Mouse (Mus musculus): ENCODE measurements around the gene Nfib. TPM values are rescaled to one million over a fixed set of nuclear protein-coding genes. Genes with fewer than 3 reads are reported as not detected.
A peak's percentile ranks its signal among the peaks of the same experiment; 100 is the strongest.
"Not testable (repeated sequence)": the region's sequence is repeated elsewhere in the genome, so short reads cannot be mapped to it uniquely, and the experiment has no call there.

Gene Nfib
- polyA plus RNA-seq, 1 experiment from 2014 or later, result 13.3 TPM

DNA sequence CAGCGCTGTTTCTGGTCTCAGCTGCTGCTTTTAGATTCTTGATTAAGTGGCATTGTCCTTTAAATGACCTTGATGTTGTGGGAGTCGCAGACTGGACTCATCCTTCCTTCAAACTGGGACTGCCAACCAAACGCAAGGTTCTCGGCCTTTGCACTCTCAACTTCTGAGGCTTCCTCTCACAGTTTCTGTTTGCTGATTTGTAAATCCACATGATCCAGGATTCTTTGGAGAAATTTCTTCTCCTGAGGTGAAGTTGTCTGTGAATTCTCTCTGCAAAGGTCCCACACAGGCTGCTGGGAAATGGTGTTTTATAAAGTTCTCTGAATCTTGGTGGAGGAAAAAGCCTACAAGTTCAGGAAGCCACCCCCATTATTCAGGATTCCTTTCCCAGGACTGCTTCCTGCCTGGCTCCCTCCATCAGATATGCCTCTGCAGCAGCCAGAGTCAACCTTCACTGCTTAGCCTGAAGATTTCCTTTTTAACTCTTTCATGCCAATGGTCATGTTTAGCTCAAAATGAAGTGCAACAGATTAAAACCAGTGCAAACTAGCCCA is 439.4 kb downstream of the Nfib start:
- H3K4me2 ChIP-seq (ENCODE audit: low read length), result peak overlapping the region; percentile 0; the same call in 1 of the 2 replicates
- DNase-seq (ENCODE audit: low spot score) (peak; percentile 81), ATAC-seq (replicated peaks; ENCODE audit: low FRiP score, low read depth) (no peak)

GRCm38 (mm10) chr4:82258545-82258944 is 447.0 kb downstream of the Nfib start:
- not testable (repeated sequence) for H3K4me2 ChIP-seq (ENCODE audit: low read length); H3K9ac ChIP-seq (ENCODE audit: low read depth, low read length); H3K36me3 ChIP-seq (ENCODE audit: insufficient read depth, low read length); H3K27me3 ChIP-seq (ENCODE audit: insufficient read depth, low read length); H3K4me3 ChIP-seq (replicated peaks; ENCODE audit: low read depth, low read length); H3K9me3 ChIP-seq (replicated peaks; ENCODE audit: low read length); DNase-seq (ENCODE audit: low spot score); ATAC-seq (replicated peaks; ENCODE audit: low FRiP score, low read depth); H3K4me1 ChIP-seq (replicated peaks; ENCODE audit: insufficient read depth, low read length); H3K27ac ChIP-seq
- 84% methylated on average over 1 of the region's 1 CpGs for WGBS

More for the DNA sequence above, 439.4 kb downstream of the Nfib start:
- Histone ChIP-seq H3K9ac (ENCODE audit: low read depth, low read length) (no peak overlapping the region), H3K4me1 (replicated peaks; ENCODE audit: insufficient read depth, low read length) (peaks cover 6% of the 10 kb centered on the region), H3K27ac (peak overlapping the region; percentile 5; the same call in 1 of the 2 replicates), H3K9me3 (replicated peaks; ENCODE audit: low read length) (no peaks in the 10 kb centered on the region), H3K36me3 (ENCODE audit: insufficient read depth, low read length) (no peaks in the 10 kb centered on the region), H3K27me3 (ENCODE audit: insufficient read depth, low read length) (no peaks in the 10 kb centered on the region), H3K4me3 (replicated peaks; ENCODE audit: low read depth, low read length) (no peak overlapping the region)
- TF ChIP-seq CTCF (IDR thresholded peaks at IDR 0.05; ENCODE audit: low read depth), result no peak
- WGBS, result 13% methylated on average over 4 of the region's 4 CpGs

DNA sequence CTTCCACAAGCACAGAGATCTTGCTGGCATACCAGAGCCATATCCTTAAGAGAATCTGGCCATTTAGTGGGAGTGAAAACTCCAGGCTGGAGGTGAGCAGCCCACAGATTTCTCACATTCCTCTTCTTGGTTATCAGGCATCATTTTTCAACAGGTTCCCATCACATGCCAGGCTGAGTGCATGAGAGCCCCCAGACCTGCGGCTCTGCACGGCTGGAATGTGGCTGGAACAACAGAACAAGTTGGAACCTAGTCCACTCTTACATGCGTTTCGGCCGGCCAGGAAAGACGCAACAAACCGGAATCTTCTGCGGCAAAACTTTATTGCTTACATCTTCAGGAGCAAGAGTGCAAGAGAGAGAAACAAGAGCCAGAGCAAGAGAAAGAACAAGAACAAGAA is 453.5 kb downstream of the Nfib start:
- TF ChIP-seq CTCF (IDR thresholded peaks at IDR 0.05; ENCODE audit: low read depth), result no peak
- Histone ChIP-seq H3K27ac (no peak overlapping the region), H3K4me1 (replicated peaks; ENCODE audit: insufficient read depth, low read length) (no peaks in the 10 kb centered on the region), H3K36me3 (ENCODE audit: insufficient read depth, low read length) (no peaks in the 10 kb centered on the region), H3K27me3 (ENCODE audit: insufficient read depth, low read length) (no peaks in the 10 kb centered on the region), H3K9ac (ENCODE audit: low read depth, low read length) (no peak overlapping the region), H3K4me2 (ENCODE audit: low read length) (no peak overlapping the region), H3K4me3 (replicated peaks; ENCODE audit: low read depth, low read length) (no peak overlapping the region), H3K9me3 (replicated peaks; ENCODE audit: low read length) (no peaks in the 10 kb centered on the region)
- ATAC-seq (replicated peaks; ENCODE audit: low FRiP score, low read depth), result no peak
- WGBS, result 76% methylated on average over 8 of the region's 8 CpGs
- no peak for DNase-seq (ENCODE audit: low spot score)

DNA sequence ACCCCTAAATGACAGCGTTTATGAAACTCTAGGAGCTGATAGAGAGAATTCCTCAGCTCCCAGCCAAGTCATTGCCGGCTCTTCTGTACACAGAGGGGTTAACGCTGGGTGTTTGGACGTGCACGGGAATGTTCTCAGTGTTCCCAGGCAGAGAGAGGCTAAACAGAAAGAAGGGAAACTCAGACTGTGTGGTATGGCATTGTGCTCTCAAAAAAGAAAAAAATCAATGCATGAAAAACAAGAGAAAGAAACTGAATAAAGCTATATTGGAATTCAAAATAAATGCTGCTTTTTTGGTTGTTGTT is 455.2 kb downstream of the Nfib start:
- Histone ChIP-seq H3K9me3 (replicated peaks; ENCODE audit: low read length) (no peaks in the 10 kb centered on the region), H3K9ac (ENCODE audit: low read depth, low read length) (no peak overlapping the region), H3K36me3 (ENCODE audit: insufficient read depth, low read length) (no peaks in the 10 kb centered on the region), H3K4me3 (replicated peaks; ENCODE audit: low read depth, low read length) (no peak overlapping the region), H3K27ac (0 out of 2 replicates have a peak overlapping the region, but pooled peaks have one; percentile 65), H3K4me2 (ENCODE audit: low read length) (no peak overlapping the region), H3K27me3 (ENCODE audit: insufficient read depth, low read length) (no peaks in the 10 kb centered on the region), H3K4me1 (replicated peaks; ENCODE audit: insufficient read depth, low read length) (no peaks in the 10 kb centered on the region)
- ATAC-seq (replicated peaks; ENCODE audit: low FRiP score, low read depth), result no peak
- DNase-seq (ENCODE audit: low spot score), result peak; percentile 56
- no peak for TF ChIP-seq CTCF (IDR thresholded peaks at IDR 0.05; ENCODE audit: low read depth)
- 29% methylated on average over 5 of the region's 5 CpGs for WGBS

- DNase-seq (ENCODE audit: low spot score) (peak; percentile 79), ATAC-seq (replicated peaks; ENCODE audit: low FRiP score, low read depth) (no peak)
- Histone ChIP-seq H3K9me3 (replicated peaks; ENCODE audit: low read length) (no peaks in the 10 kb centered on the region), H3K4me3 (replicated peaks; ENCODE audit: low read depth, low read length) (no peak overlapping the region), H3K9ac (ENCODE audit: low read depth, low read length) (no peak overlapping the region), H3K27ac (peak overlapping the region; percentile 65), H3K4me1 (replicated peaks; ENCODE audit: insufficient read depth, low read length) (no peaks in the 10 kb centered on the region), H3K36me3 (ENCODE audit: insufficient read depth, low read length) (no peaks in the 10 kb centered on the region), H3K4me2 (ENCODE audit: low read length) (no peak overlapping the region), H3K27me3 (ENCODE audit: insufficient read depth, low read length) (no peaks in the 10 kb centered on the region)
- 28% methylated on average over 11 of the region's 11 CpGs for WGBS
- no peak for TF ChIP-seq CTCF (IDR thresholded peaks at IDR 0.05; ENCODE audit: low read depth)
These were observed 455.8 kb downstream of the Nfib start for GRCm38 (mm10) chr4:82249518-82250354.

DNA sequence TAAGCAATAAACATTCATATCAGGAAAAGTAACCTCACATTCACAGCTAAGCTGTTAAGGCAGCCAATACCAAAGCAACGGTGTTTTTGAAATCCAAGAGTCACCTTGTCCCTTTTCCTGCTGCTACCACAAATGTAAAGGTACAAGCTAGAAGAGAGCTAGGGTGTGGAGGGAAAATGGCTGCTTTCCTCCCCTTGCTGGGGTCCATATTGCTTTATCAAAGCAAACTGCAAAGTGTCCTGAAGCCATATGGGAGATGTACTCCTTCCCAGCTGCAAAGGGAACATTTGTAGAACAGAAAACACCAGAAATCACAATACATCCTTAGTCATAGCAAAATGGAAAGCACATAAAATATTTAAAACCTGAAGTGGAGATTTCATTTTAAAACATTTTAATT is 456.6 kb downstream of the Nfib start:
- H3K4me1 ChIP-seq (replicated peaks; ENCODE audit: insufficient read depth, low read length), result no peaks in the 10 kb centered on the region
- H3K4me3 ChIP-seq (replicated peaks; ENCODE audit: low read depth, low read length), result no peak overlapping the region
- H3K36me3 ChIP-seq (ENCODE audit: insufficient read depth, low read length), result no peaks in the 10 kb centered on the region
- no peak overlapping the region for H3K9ac ChIP-seq (ENCODE audit: low read depth, low read length)
- no peak overlapping the region for H3K4me2 ChIP-seq (ENCODE audit: low read length)
- TF ChIP-seq CTCF (IDR thresholded peaks at IDR 0.05; ENCODE audit: low read depth), result no peak
- 53% methylated on average over 1 of the region's 1 CpGs for WGBS
- ATAC-seq (replicated peaks; ENCODE audit: low FRiP score, low read depth), result no peak
- no peaks in the 10 kb centered on the region for H3K27me3 ChIP-seq (ENCODE audit: insufficient read depth, low read length)
- H3K27ac ChIP-seq, result 0 out of 2 replicates have a peak overlapping the region, but pooled peaks have one; percentile 5
- no peaks in the 10 kb centered on the region for H3K9me3 ChIP-seq (replicated peaks; ENCODE audit: low read length)
- no peak for DNase-seq (ENCODE audit: low spot score)

Measured in kidney, postnatal 0 days (tissue).